Mouse (Mus musculus) intestine, postnatal 0 days (tissue): ENCODE results near the gene Afap1. TPM values are rescaled to one million over a fixed set of nuclear protein-coding genes. Genes with fewer than 3 reads are reported as not detected.

ENCODE experiments used
- ATAC-seq: fragments of 200-750 bp; cut with Nextera tagmentation; 2 replicates; pipeline ENCODE4 v1.8.0; 2017; ENCODE audit warnings: mild to moderate bottlenecking, moderate TSS enrichment, moderate library complexity
- H3K27ac ChIP-seq: fragments of 300-500 bp; sonication (generic); 2 replicates; pipeline ENCODE4 v1.5.1; 2014; ENCODE audit warnings: mild to moderate bottlenecking, low read depth, low read length, moderate library complexity
- H3K27me3 ChIP-seq: fragments of 300-500 bp; sonication (generic); replicated peaks from 2 replicates; pipeline ENCODE4 v1.6.1; 2014; ENCODE audit warnings: low read length, mixed read lengths; ENCODE audit not compliant: control insufficient read depth, insufficient read depth
- H3K36me3 ChIP-seq: fragments of 300-500 bp; sonication (generic); 2 replicates; pipeline ENCODE4 v1.6.1; 2014; ENCODE audit warnings: mild to moderate bottlenecking, moderate library complexity; ENCODE audit not compliant: control insufficient read depth, insufficient read depth
- H3K4me1 ChIP-seq: fragments of 300-500 bp; sonication (generic); replicated peaks from 2 replicates; pipeline ENCODE4 v1.6.1; 2014; ENCODE audit warnings: antibody characterized with exemption, low read length, mixed read lengths; ENCODE audit not compliant: control insufficient read depth, insufficient read depth
- H3K4me2 ChIP-seq: fragments of 300-500 bp; sonication (generic); replicated peaks from 2 replicates; pipeline ENCODE4 v1.6.1; 2014; ENCODE audit warnings: low read depth, mild to moderate bottlenecking, moderate library complexity
- H3K4me3 ChIP-seq: fragments of 300-500 bp; sonication (generic); 2 replicates; pipeline ENCODE4 v1.5.1; 2014; ENCODE audit warnings: low read depth, low read length
- H3K9ac ChIP-seq: fragments of 300-500 bp; sonication (generic); 2 replicates; pipeline ENCODE4 v1.6.1; 2014; ENCODE audit warnings: mild to moderate bottlenecking, low read depth, low read length
- H3K9me3 ChIP-seq: fragments of 300-500 bp; sonication (generic); 2 replicates; pipeline ENCODE4 v1.6.1; 2016; ENCODE audit warnings: mixed run types; ENCODE audit not compliant: control insufficient read depth
- CTCF ChIP-seq: sonication (generic); IDR thresholded peaks from 2 replicates; pipeline ENCODE4 v1.5.1; 2016; ENCODE audit warnings: low read depth, mild to moderate bottlenecking, control low read depth, antibody characterized with exemption, moderate library complexity
- WGBS: fragments of 180-500 bp; shearing (Covaris S2); extraction: QIAGEN DNeasy Blood & Tissue Kit; methylation state at CpG from one replicate; pipeline ENCODE4 v1.1.7; 2014; 5-methylcytosine and 5-hydroxymethylcytosine counted together
- polyA plus RNA-seq: library from polyadenylated mRNA; unstranded; fragments of >200 nt; fragmentation: Nextera tagmentation; extraction: Ambion mirVana; gene quantifications from 2 replicates; pipeline ENCODE4 v1.2.1, GENCODE M21; 2015

Gene Afap1
- polyA plus RNA-seq, 1 experiment from 2014 or later = 8.1 TPM

- peaks cover 20% of the 10 kb centered on the region; the same call in 1 of the 2 replicates for H3K36me3 ChIP-seq
- no peaks in the 10 kb centered on the region for H3K27me3 ChIP-seq
- no peak for ATAC-seq
- H3K9me3 ChIP-seq = no peaks in the 10 kb centered on the region
- H3K4me1 ChIP-seq = no peaks in the 10 kb centered on the region
- H3K4me2 ChIP-seq = no peak overlapping the region
- H3K27ac ChIP-seq = no peak overlapping the region
- WGBS = 81% methylated on average over 2 of the region's 2 CpGs
- H3K9ac ChIP-seq = no peak overlapping the region
- no peak overlapping the region for H3K4me3 ChIP-seq
- TF ChIP-seq CTCF = peak; percentile 55
Observed at GRCm38 (mm10) chr5:35958681-35959080, 65.6 kb downstream of the Afap1 start.

GRCm38 (mm10) chr5:35960168-35960567 is 67.0 kb downstream of the Afap1 start:
- 72% methylated on average over 8 of the region's 8 CpGs for WGBS
- Histone ChIP-seq H3K9me3 (no peaks in the 10 kb centered on the region), H3K9ac (no peak overlapping the region), H3K27me3 (no peaks in the 10 kb centered on the region), H3K4me2 (no peak overlapping the region), H3K4me3 (no peak overlapping the region), H3K27ac (no peak overlapping the region), H3K36me3 (peaks cover 33% of the 10 kb centered on the region; the same call in 1 of the 2 replicates), H3K4me1 (no peaks in the 10 kb centered on the region)
- no peak for TF ChIP-seq CTCF
- ATAC-seq = no peak

GRCm38 (mm10) chr5:35961271-35961670 is 68.2 kb downstream of the Afap1 start:
- ATAC-seq = no peak
- H3K36me3 ChIP-seq = peaks cover 39% of the 10 kb centered on the region; the same call in 1 of the 2 replicates
- H3K27ac ChIP-seq = no peak overlapping the region

GRCm38 (mm10) chr5:35963635-35964034 is 70.5 kb downstream of the Afap1 start:
- no peak for ATAC-seq
- peaks cover 34% of the 10 kb centered on the region; the same call in 1 of the 2 replicates for H3K36me3 ChIP-seq
- H3K27ac ChIP-seq = no peak overlapping the region
- no peaks in the 10 kb centered on the region for H3K4me1 ChIP-seq
- WGBS = 84% methylated on average over 9 of the region's 9 CpGs
- no peaks in the 10 kb centered on the region for H3K9me3 ChIP-seq
- H3K4me2 ChIP-seq = no peak overlapping the region
- TF ChIP-seq CTCF = no peak
- H3K4me3 ChIP-seq = no peak overlapping the region
- no peak overlapping the region for H3K9ac ChIP-seq
- no peaks in the 10 kb centered on the region for H3K27me3 ChIP-seq

More at GRCm38 (mm10) chr5:35961271-35961670, 68.2 kb downstream of the Afap1 start:
- Histone ChIP-seq H3K9me3 (no peaks in the 10 kb centered on the region), H3K4me3 (no peak overlapping the region), H3K27me3 (no peaks in the 10 kb centered on the region), H3K4me2 (no peak overlapping the region), H3K4me1 (no peaks in the 10 kb centered on the region), H3K9ac (no peak overlapping the region)
- TF ChIP-seq CTCF = no peak
- WGBS = 79% methylated on average over 8 of the region's 8 CpGs

- no peaks in the 10 kb centered on the region for H3K9me3 ChIP-seq
- no peak overlapping the region for H3K9ac ChIP-seq
- peak overlapping the region; percentile 7; the same call in 1 of the 2 replicates for H3K27ac ChIP-seq
- peaks cover 38% of the 10 kb centered on the region; the same call in 1 of the 2 replicates for H3K36me3 ChIP-seq
- WGBS = 66% methylated on average over 5 of the region's 5 CpGs
- no peaks in the 10 kb centered on the region for H3K27me3 ChIP-seq
- no peak overlapping the region for H3K4me2 ChIP-seq
- H3K4me1 ChIP-seq = no peaks in the 10 kb centered on the region
- no peak overlapping the region for H3K4me3 ChIP-seq
- ATAC-seq = no peak
- no peak for TF ChIP-seq CTCF
Observed at GRCm38 (mm10) chr5:35965036-35965435, 71.9 kb downstream of the Afap1 start.

- Histone ChIP-seq H3K9ac (no peak overlapping the region), H3K36me3 (peaks cover 19% of the 10 kb centered on the region; the same call in 1 of the 2 replicates), H3K4me2 (no peak overlapping the region), H3K4me3 (no peak overlapping the region), H3K9me3 (no peaks in the 10 kb centered on the region), H3K27me3 (no peaks in the 10 kb centered on the region), H3K4me1 (no peaks in the 10 kb centered on the region), H3K27ac (no peak overlapping the region)
- no peak for ATAC-seq
- WGBS = 70% methylated on average over 3 of the region's 3 CpGs
- no peak for TF ChIP-seq CTCF
Observed at GRCm38 (mm10) chr5:35969857-35970256, 76.7 kb downstream of the Afap1 start.
